Mouse (Mus musculus) lung, embryonic 15.5 days (tissue): ENCODE measurements around the gene Agbl5. TPM values are rescaled to one million over a fixed set of nuclear protein-coding genes. Genes with fewer than 3 reads are reported as not detected.
A peak's percentile ranks its signal among the peaks of the same experiment; 100 is the strongest.
"Not testable (repeated sequence)": the region's sequence is repeated elsewhere in the genome, so short reads cannot be mapped to it uniquely, and the experiment has no call there.

Source experiments
- ATAC-seq: fragments of 200-750 bp; cut with Nextera tagmentation; 2 replicates; pipeline ENCODE4 v1.8.0; 2017; ENCODE audit warnings: moderate number of reproducible peaks, borderline replicate concordance; ENCODE audit not compliant: low FRiP score, low TSS enrichment; ENCODE audit errors: extremely low read depth
- H3K27ac ChIP-seq: fragments of 300-500 bp; sonication (generic); 2 replicates; pipeline ENCODE4 v1.5.1; 2015; ENCODE audit warnings: moderate library complexity, mild to moderate bottlenecking, inconsistent platforms
- H3K27me3 ChIP-seq: fragments of 300-500 bp; sonication (generic); 2 replicates; pipeline ENCODE4 v1.6.1; 2015; ENCODE audit warnings: inconsistent platforms
- H3K36me3 ChIP-seq: fragments of 300-500 bp; sonication (generic); 2 replicates; pipeline ENCODE4 v1.6.1; 2015; ENCODE audit warnings: inconsistent platforms
- H3K4me1 ChIP-seq: fragments of 300-500 bp; sonication (generic); 2 replicates; pipeline ENCODE4 v1.6.1; 2015; ENCODE audit warnings: inconsistent platforms
- H3K4me2 ChIP-seq: fragments of 300-500 bp; sonication (generic); 2 replicates; pipeline ENCODE4 v1.6.1; 2015; ENCODE audit warnings: inconsistent platforms, mild to moderate bottlenecking, moderate library complexity
- H3K4me3 ChIP-seq: fragments of 300-500 bp; sonication (generic); 2 replicates; pipeline ENCODE4 v1.5.1; 2015; ENCODE audit warnings: mild to moderate bottlenecking, inconsistent platforms
- H3K9ac ChIP-seq: fragments of 300-500 bp; sonication (generic); 2 replicates; pipeline ENCODE4 v1.6.1; 2015; ENCODE audit warnings: inconsistent platforms
- H3K9me3 ChIP-seq: fragments of 300-500 bp; sonication (generic); 2 replicates; pipeline ENCODE4 v1.6.1; 2016; ENCODE audit warnings: inconsistent platforms
- WGBS: fragments of 180-500 bp; shearing (Covaris S2); methylation state at CpG from one replicate; pipeline ENCODE4 v1.1.7; 2015; 5-methylcytosine and 5-hydroxymethylcytosine counted together
- polyA plus RNA-seq: library from polyadenylated mRNA; unstranded; fragments of >200 nt; fragmentation: Nextera tagmentation; extraction: Ambion mirVana; gene quantifications from 2 replicates; pipeline ENCODE4 v1.2.1, GENCODE M21; 2015

Agbl5 gene
- polyA plus RNA-seq, 1 experiment from 2014 or later = 21.0 TPM

- Histone ChIP-seq H3K27ac (no peak overlapping the region), H3K4me2 (peak overlapping the region; percentile 66), H3K36me3 (peaks cover 30% of the 10 kb centered on the region), H3K9me3 (no peaks in the 10 kb centered on the region), H3K27me3 (no peaks in the 10 kb centered on the region), H3K9ac (peak overlapping the region; percentile 93; the same call in 1 of the 2 replicates), H3K4me1 (peaks cover 16% of the 10 kb centered on the region), H3K4me3 (peak overlapping the region; percentile 83)
- WGBS = 17% methylated on average over 9 of the region's 9 CpGs
- peak; percentile 35; the same call in 1 of the 2 replicates for ATAC-seq
These were observed 19.5 kb upstream of the Agbl5 start for GRCm38 (mm10) chr5:30868981-30869380.

- Histone ChIP-seq H3K9me3 (no peaks in the 10 kb centered on the region), H3K27me3 (no peaks in the 10 kb centered on the region), H3K36me3 (peaks cover 36% of the 10 kb centered on the region), H3K27ac (no peak overlapping the region; the same call in 1 of the 2 replicates), H3K4me3 (peak overlapping the region; percentile 83), H3K4me1 (peaks cover 16% of the 10 kb centered on the region), H3K9ac (peak overlapping the region; percentile 93), H3K4me2 (peak overlapping the region; percentile 66)
- 2% methylated on average over 62 of the region's 63 CpGs for WGBS
- ATAC-seq = peak; percentile 93
These were observed 18.9 kb upstream of the Agbl5 start for GRCm38 (mm10) chr5:30869405-30870130.

GRCm38 (mm10) chr5:30870131-30870406, 18.4 kb upstream of the Agbl5 start:
- H3K9me3 ChIP-seq = no peaks in the 10 kb centered on the region
- H3K27ac ChIP-seq = no peak overlapping the region
- peak overlapping the region; percentile 93 for H3K9ac ChIP-seq
- no peaks in the 10 kb centered on the region for H3K27me3 ChIP-seq
- peak overlapping the region; percentile 66 for H3K4me2 ChIP-seq
- H3K4me1 ChIP-seq = peaks cover 16% of the 10 kb centered on the region
- H3K36me3 ChIP-seq = peaks cover 41% of the 10 kb centered on the region
- ATAC-seq = 0 out of 2 replicates have a peak, but pooled peaks have one; percentile 1
- WGBS = 16% methylated on average over 2 of the region's 2 CpGs
- H3K4me3 ChIP-seq = peak overlapping the region; percentile 83

GRCm38 (mm10) chr5:30872574-30872973, 15.9 kb upstream of the Agbl5 start:
- H3K27ac ChIP-seq = no peak overlapping the region
- peaks cover 66% of the 10 kb centered on the region for H3K36me3 ChIP-seq
- H3K4me1 ChIP-seq = peaks cover 16% of the 10 kb centered on the region
- no peak overlapping the region for H3K4me3 ChIP-seq
- ATAC-seq = no peak
- 91% methylated on average over 9 of the region's 9 CpGs for WGBS
- no peaks in the 10 kb centered on the region for H3K27me3 ChIP-seq
- H3K9me3 ChIP-seq = no peaks in the 10 kb centered on the region
- no peak overlapping the region for H3K9ac ChIP-seq
- H3K4me2 ChIP-seq = no peak overlapping the region

GRCm38 (mm10) chr5:30874365-30874764, 14.1 kb upstream of the Agbl5 start:
- no peaks in the 10 kb centered on the region for H3K27me3 ChIP-seq
- 77% methylated on average over 7 of the region's 7 CpGs for WGBS
- ATAC-seq = no peak
- H3K4me1 ChIP-seq = peaks cover 10% of the 10 kb centered on the region
- H3K9me3 ChIP-seq = no peaks in the 10 kb centered on the region
- H3K4me2 ChIP-seq = no peak overlapping the region
- H3K9ac ChIP-seq = no peak overlapping the region
- H3K36me3 ChIP-seq = peaks cover 72% of the 10 kb centered on the region
- no peak overlapping the region for H3K27ac ChIP-seq
- no peak overlapping the region for H3K4me3 ChIP-seq

- H3K27ac ChIP-seq = no peak overlapping the region
- no peak overlapping the region for H3K4me2 ChIP-seq
- H3K4me1 ChIP-seq = no peaks in the 10 kb centered on the region
- H3K36me3 ChIP-seq = peaks cover 46% of the 10 kb centered on the region
- no peak overlapping the region for H3K4me3 ChIP-seq
- no peak overlapping the region for H3K9ac ChIP-seq
- ATAC-seq = no peak
- H3K27me3 ChIP-seq = no peaks in the 10 kb centered on the region
- H3K9me3 ChIP-seq = no peaks in the 10 kb centered on the region
- 37% methylated on average over 6 of the region's 6 CpGs for WGBS
These were observed 9.9 kb upstream of the Agbl5 start for GRCm38 (mm10) chr5:30878616-30879015.

GRCm38 (mm10) chr5:30879347-30879943, 9.0 kb upstream of the Agbl5 start:
- H3K27ac ChIP-seq = no peak overlapping the region
- WGBS = 59% methylated on average over 5 of the region's 5 CpGs
- H3K4me2 ChIP-seq = no peak overlapping the region
- no peak for ATAC-seq
- H3K9me3 ChIP-seq = no peaks in the 10 kb centered on the region
- no peaks in the 10 kb centered on the region for H3K27me3 ChIP-seq
- H3K36me3 ChIP-seq = peaks cover 38% of the 10 kb centered on the region
- no peak overlapping the region for H3K9ac ChIP-seq
- H3K4me3 ChIP-seq = no peak overlapping the region
- no peaks in the 10 kb centered on the region for H3K4me1 ChIP-seq

- 80% methylated on average over 4 of the region's 4 CpGs for WGBS
- peaks cover 14% of the 10 kb centered on the region for H3K36me3 ChIP-seq
- H3K4me3 ChIP-seq, ATAC-seq, H3K27me3 ChIP-seq, H3K4me2 ChIP-seq, H3K9ac ChIP-seq, H3K27ac ChIP-seq, H3K9me3 ChIP-seq, H3K4me1 ChIP-seq: not testable (repeated sequence)
These were observed 6.7 kb upstream of the Agbl5 start for GRCm38 (mm10) chr5:30881839-30882238.

- ATAC-seq = no peak
- H3K27me3 ChIP-seq = no peaks in the 10 kb centered on the region
- peak overlapping the region; percentile 91 for H3K4me3 ChIP-seq
- H3K27ac ChIP-seq = no peak overlapping the region
- no peaks in the 10 kb centered on the region for H3K9me3 ChIP-seq
- H3K4me1 ChIP-seq = peaks cover 22% of the 10 kb centered on the region
- no peak overlapping the region; the same call in 1 of the 2 replicates for H3K9ac ChIP-seq
- 37% methylated on average over 4 of the region's 4 CpGs for WGBS
- peaks cover under 1% of the 10 kb centered on the region; the same call in 1 of the 2 replicates for H3K36me3 ChIP-seq
- H3K4me2 ChIP-seq = peak overlapping the region; percentile 87
These were observed 2.3 kb upstream of the Agbl5 start for GRCm38 (mm10) chr5:30886209-30886608.

GRCm38 (mm10) chr5:30886731-30887130, 1.8 kb upstream of the Agbl5 start:
- no peak for ATAC-seq
- H3K27ac ChIP-seq = peak overlapping the region; percentile 98
- peak overlapping the region; percentile 70 for H3K9ac ChIP-seq
- no peaks in the 10 kb centered on the region for H3K9me3 ChIP-seq
- H3K4me1 ChIP-seq = peaks cover 22% of the 10 kb centered on the region
- peaks cover 5% of the 10 kb centered on the region for H3K36me3 ChIP-seq
- H3K27me3 ChIP-seq = no peaks in the 10 kb centered on the region
- H3K4me2 ChIP-seq = peak overlapping the region; percentile 87
- H3K4me3 ChIP-seq = peak overlapping the region; percentile 91
- WGBS = 25% methylated on average over 5 of the region's 5 CpGs

- peak overlapping the region; percentile 70 for H3K9ac ChIP-seq
- WGBS = under 1% methylated on average over 19 of the region's 19 CpGs
- peak overlapping the region; percentile 87 for H3K4me2 ChIP-seq
- H3K4me1 ChIP-seq = peaks cover 22% of the 10 kb centered on the region
- H3K36me3 ChIP-seq = peaks cover 12% of the 10 kb centered on the region
- H3K27me3 ChIP-seq = no peaks in the 10 kb centered on the region
- H3K27ac ChIP-seq = peak overlapping the region; percentile 98
- ATAC-seq = peak; percentile 37
- no peaks in the 10 kb centered on the region for H3K9me3 ChIP-seq
- H3K4me3 ChIP-seq = peak overlapping the region; percentile 91
These were observed 1.1 kb upstream of the Agbl5 start for GRCm38 (mm10) chr5:30887331-30887761.

- Histone ChIP-seq H3K27me3 (no peaks in the 10 kb centered on the region), H3K4me2 (peak overlapping the region; percentile 87), H3K36me3 (peaks cover 17% of the 10 kb centered on the region), H3K27ac (peak overlapping the region; percentile 98), H3K9ac (peak overlapping the region; percentile 70), H3K4me3 (peak overlapping the region; percentile 91), H3K9me3 (no peaks in the 10 kb centered on the region), H3K4me1 (peaks cover 22% of the 10 kb centered on the region)
- WGBS = under 1% methylated on average over 28 of the region's 28 CpGs
- peak; percentile 88 for ATAC-seq
These were observed 597 bp upstream of the Agbl5 start for GRCm38 (mm10) chr5:30887858-30888336.
